Mouse (Mus musculus) MEL-GATA-1-ER (cell line): ENCODE data around the gene Tcf7l1.
"Not testable (repeated sequence)": the region's sequence is repeated elsewhere in the genome, so short reads cannot be mapped to it uniquely, and the experiment has no call there.

Experiments used
- DNase-seq: peaks from one replicate; pipeline ENCODE4 v3.0.0-alpha.2; 2012; ENCODE audit warnings: low read depth; ENCODE audit errors: extremely low read depth

Gene Tcf7l1

DNA sequence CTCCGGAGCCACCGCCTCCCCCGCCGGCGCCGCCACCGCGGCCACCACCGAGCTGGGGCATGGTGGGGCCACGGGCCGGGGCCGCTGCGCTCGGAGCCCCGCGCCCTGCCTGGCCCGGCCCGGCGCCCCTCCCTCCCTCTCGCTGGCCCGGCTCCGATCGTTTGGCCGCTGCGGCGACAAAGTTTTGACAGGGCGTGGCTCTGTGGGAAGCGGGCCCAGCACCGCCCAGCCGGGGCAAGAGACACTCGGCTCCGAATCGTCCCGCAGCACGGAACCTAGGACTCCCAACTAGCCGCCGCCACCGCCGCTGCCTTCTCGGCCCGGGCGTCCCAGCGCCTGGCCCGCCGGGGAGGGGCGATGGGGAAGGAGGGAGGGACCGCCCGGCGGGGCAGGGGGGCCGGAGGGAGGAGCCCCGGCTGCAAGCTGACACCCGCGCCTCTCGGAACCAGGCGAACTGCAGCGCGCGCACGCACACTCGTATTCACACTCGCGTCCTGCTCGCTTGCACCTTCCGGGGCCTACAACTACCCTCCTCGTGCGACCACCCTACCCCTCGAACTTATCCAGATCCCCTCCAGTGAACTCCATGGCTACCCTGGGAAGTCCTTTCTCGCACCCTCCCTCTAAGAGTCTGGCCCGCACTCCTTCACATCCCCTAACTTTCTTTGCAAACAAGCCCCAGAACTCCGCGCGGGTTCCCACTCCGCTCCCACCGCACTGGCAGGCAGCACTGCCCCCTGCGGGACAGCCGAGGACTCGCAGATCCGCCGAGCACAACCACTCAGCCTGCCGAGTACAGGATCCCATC is at the start of gene Tcf7l1:
TSS of gene Tcf7l1 (minus strand) at position 363 of the 808 bp plus-strand sequence.
- no peak for DNase-seq

DNA sequence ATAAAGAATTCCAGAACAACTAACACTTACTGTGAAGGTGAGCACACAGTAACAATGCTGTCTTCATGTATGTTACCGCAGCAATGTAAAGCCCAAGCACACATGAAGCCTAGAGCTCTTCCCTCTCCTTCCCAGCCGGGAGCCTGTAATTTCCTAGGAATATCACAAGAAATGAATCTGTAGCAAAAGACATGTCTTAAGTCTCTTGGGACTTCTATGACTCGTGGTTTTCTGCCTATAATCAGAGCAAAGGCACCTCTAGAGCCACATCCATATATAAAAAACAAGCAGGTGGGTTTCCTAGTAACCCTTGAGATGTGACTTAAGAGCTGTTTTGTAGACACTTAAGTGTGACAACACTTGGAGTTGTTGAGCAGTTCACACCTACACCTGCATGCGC is 48.7 kb upstream of the Tcf7l1 start:
- no peak for DNase-seq

DNA sequence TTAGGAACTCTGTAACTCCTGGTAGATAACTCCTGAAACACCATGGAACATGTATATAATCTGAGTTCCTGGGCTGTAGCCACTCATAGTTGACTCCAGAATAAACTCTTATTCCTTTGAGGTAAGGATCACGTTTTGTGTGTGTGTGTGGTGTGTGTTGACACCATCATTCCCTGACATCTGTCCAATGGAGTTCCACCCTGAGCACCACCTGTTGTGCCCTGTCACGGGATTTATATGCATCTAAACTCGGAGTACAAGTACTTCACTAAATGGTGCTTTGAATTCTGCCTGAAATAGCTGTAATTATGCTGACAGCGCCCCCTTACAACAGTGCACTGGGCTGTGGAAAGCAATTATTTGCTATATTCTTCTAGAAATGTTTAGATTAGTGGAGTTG is 45.5 kb upstream of the Tcf7l1 start:
- DNase-seq: no peak

DNA sequence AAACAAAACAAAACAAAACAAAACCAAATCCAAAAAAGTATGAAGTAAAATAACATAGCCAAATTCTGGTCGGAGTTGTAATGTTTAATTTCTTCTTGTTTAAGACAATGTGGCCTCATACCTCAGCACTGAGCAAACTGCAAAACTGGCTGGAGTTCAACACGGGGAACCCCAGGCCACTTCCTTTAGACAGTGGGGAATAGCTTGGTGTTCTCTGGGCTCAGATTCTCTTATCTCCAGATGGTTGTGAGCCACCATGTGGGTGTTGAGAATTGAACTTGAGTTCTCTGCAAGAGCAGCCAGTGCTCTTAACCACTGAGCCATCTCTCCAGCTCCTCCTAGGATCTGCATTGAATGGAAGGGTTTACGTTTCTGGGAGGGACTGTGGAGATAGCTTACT is 42.8 kb upstream of the Tcf7l1 start:
- no peak for DNase-seq

DNA sequence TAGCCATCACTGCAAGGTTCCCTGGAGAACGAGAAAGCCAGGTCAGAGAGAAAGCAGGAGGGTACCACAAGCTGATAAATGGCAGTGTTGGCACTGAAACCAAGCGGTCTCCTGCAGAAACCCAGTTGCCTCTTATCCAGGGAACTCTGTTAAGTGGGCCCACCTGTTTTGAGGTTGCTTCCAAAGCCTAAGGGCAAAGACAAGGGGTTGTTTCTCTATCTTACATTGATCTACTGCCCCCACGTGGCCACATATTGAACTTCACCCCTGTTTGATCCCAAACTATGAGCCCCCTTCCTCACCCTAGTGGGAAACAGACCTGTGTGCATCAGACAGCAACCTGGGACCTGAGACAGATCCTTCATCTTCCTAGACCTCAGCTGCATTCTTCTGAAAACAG is 42.2 kb upstream of the Tcf7l1 start:
- no peak for DNase-seq

DNA sequence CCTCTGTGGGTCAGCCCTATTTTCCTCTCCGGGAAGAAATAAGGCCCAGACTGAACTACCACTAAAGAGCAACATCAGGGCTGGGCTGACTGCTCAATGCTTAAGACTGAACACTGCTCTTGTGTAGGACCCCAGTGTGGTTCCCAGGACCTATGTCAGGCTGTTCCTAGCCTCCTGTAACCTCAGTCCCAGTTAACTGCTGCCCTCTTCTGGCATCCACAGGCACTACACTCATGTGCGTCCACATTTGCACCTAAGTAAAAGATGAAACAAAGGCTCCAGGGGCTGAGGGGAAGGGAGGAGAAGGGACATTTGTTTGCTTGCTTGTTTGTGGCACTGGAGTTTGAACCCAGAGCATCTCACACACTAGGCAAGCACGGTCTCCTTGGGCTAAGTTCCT is 39.8 kb upstream of the Tcf7l1 start:
- peak; percentile 32 for DNase-seq

DNA sequence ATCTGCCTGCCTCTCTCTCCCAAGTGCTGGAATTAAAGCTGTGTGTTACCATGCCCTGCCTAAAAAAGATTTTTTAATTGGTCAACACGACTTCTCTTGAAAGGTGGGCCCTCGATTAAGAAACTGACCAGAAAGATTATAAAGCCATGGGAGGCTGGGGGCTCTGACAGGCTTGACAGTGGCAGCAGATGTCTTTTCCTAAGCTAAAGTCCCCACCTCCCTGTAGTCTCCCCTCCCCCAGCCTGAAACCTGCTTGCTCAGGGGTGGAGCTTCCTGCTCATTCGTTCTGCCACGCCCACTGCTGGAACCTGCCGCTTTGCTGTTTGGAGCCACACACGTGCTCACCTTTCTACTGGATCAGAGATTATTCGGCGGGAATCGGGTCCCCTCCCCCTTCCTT is 39.0 kb upstream of the Tcf7l1 start:
- not testable (repeated sequence) for DNase-seq

DNA sequence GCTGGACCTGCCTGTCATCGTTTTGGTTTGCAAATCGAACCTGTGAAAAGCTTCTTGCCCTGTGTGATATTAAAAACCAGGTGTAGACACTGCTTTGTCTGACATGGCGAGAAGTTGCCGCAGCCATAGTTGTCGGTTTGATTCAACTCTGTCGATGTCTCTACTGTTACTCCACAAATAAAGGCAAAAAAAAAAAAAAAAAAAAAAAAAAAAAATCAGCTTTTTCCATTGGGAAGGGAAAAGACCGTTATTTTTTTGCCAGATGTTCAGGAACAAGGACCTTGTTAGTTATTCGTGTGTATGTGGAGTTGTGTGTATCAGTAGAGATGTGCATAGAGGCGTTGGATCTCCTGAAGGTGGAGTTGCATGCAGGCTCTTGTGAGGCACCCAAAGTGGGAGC is 36.7 kb upstream of the Tcf7l1 start:
- no peak for DNase-seq

DNA sequence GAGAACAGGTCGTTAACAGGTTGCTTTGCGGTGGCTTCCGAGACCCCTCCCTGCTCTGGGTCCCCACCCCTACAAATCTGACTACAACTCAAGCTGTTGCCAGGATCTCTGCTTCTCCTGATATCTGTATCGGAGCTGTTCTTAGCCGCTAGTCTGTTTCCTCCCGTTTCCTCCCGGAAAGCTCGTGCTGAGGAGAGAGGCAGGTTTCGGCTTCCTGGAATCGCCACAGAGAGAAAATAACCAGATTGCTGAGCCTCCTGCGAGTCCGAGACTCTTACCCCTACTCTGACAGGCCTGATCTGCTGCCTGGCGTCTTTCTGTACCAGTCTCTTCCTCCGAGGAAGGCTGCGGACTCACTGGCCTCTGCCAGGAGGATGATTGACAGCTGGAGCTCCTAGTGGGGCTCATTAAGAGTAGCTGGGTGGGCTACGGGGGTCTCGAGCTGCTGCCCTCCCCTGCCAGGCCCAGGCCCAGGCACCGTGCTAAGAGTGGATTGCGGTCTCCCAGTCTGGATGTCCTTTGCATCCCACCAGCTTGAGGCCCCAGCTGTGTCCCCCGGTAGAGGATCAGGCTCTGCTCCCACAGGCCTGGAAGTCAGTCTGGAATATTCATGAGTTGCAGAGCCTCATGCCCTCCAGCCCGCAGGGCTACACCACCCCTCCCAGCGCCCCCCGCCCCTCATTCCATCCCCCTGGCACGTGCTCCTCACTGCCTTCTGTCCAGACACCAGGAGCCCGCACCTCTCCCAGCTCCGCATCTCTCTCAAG is 36.1 kb upstream of the Tcf7l1 start:
- no peak for DNase-seq

DNA sequence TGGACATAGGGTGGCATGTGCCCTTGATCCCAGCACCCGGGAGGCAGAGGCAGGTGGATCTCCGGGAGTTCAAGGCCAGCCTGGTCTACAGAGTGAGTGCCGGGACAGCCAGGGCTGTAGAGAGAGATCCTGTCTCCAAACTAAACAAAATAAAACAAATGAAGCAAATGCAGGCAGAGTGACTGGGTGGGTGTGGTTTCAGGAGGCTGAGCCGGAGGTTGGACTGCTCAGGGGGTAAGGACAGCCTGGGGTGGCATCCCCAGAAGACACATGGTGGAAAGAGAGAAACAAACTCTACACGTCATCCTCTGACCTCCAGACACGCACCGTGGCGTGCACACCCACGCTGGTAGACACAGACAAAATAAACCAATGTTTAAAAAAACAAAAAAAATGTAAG is 24.4 kb upstream of the Tcf7l1 start:
- DNase-seq: no peak

DNA sequence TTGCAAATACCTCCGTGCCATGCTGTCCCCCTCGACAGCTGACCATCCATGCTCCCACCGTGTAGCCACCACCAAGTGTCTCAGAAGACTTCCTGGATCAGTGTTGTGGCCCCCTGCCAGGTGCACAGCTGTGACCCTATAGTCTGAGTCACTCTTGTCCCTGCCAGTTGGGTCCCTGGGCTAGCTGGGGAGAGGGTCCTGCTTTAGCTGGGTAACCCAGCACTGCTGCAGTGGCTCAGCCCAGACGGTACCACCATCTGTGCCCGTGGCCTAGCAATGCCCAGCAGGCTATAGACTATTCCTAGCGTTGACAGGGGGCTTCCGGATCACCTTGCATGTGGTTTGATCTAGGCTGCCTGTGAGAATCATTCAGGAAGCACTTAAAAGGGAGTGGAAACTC is 21.2 kb upstream of the Tcf7l1 start:
- DNase-seq: no peak

DNA sequence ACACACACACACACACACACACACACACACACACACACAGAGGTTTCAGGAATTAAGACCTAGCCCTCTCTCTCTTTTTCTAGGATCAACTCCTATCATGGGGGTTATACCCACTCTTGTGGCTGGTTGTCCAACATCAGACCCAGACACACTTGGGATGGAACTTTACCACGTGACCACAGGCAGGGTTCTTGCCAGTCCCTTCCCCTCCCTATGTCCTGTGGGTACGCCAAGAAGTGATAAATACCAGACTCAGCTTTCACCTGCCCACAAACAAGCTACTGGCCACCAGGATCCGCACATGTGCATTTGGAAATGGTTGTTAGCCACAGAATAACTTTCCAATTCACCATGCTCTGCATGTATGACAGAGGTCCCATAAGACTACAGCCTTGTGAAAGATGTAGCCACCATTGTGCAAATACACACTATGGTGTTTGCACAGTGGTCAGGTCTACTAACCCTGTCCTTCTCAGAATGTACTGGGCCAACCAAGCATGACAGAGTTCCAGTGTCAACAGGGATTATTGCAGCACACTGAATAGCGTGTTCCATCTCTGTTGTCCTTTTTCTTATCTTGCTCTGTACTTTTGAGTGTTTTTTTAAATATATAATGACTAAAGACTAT is 20.6 kb upstream of the Tcf7l1 start:
- no peak for DNase-seq

DNA sequence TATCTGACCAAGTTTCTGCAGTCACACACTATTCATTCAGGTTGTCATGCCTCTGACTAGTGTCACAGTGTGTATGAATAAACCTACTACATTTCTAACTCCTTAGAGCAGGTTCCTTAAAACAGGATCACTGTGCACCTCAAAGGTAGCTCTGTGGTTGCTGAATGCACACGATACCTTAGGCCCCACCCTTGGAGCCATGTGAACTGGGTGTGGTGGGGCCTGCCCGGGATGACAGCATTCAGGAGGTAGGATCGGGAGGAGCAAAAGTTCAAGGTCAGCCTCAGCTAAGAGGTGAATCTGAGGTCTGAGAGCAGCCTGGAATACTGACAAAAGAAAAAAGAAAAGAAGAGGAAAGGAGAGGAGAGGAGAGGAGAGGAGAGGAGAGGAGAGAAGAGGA is 19.3 kb upstream of the Tcf7l1 start:
- no peak for DNase-seq

DNA sequence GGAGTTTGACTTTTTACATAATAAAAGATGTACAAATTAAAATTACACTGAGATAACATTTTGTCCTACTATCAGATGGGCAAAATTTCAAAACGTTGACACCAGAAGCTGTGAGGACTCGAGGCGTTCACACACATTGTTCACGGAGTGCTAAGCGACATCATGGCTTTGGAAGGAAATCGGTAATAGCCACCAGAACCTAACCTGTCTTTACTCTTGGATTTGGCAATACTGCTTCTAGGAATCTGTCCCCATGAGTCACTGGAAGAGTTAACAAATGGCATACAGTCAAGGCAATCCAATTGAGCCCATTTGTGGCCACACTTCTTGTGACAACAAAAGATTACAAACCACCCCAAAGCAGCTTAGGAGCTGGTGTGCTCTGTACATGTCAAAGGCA is 14.6 kb upstream of the Tcf7l1 start:
- DNase-seq: no peak

DNA sequence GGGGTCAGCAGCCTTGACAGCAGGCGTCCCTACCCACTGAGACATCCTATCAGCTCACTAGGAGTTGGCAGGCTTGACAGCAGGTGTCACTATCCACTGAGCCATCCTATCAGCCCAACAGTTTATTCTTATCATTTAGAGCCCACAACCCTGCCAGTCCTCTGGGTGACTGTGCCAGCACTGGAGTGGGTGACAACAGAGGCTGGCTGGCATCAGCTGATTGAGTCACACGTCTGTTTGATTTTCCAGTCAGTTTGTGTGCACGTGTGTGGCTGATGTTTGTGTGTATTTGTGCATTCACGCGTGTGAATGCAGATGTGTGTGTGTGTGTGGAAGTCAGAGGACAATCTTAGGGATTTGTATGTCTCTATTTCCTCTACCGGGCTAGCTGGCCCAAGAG is 13.1 kb upstream of the Tcf7l1 start:
- DNase-seq: no peak

DNA sequence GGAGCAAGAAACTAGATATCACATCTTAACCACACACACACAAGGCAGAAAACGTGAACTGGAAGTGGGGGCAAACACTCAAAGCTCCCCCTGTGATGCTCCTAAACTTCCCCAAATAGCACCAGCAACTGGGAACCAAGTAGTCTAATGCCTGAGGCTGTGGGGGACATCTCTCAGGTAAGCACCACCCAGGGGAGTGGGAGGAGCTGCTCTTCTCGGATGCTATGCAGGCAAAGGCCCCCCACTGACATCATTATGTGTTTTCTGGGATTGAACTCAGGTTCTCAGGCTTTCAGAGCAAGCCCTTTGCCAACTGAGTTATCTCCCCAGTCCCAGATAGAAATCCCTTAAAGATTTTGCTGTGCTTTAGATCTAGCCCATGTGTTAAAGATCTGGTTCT is 11.6 kb upstream of the Tcf7l1 start:
- DNase-seq: no peak

DNA sequence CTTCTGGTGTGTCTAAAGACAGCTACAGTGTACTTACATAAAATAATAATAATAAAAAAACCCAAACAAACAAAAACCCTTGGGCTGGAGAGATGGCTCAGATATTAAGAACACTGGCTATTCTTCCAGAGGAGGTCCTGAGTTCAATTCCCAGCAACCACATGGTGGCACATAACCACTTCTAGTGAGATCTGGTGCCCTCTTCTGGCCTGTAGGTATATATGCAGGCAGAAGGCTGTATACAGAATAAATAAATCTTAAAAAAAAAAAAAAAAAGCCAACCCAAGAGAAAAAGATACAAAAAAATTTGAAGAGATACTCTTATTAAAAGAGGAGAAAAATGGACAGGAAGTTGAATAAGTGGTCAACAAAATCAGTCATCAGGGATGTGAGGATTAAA is 8.7 kb upstream of the Tcf7l1 start:
- DNase-seq: no peak

DNA sequence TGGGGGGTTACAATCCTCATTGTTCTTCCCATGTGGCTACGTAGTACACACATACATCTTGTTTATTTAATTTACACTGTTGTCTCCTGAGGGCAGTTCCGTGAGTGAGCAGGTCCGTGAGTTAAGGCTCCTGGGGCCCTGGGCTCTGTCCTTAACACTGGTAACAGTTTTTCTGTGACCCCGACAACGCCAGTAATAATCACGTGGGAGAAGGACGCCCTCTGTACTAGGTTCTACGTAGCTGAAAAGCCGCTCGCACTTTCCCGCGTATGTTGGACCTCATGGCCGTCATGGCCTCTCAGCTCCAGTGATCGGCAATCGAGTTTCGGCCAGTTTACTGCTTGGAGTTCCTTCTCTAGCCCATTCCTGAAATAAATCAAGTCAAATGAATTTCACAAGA is 6.4 kb upstream of the Tcf7l1 start:
- no peak for DNase-seq

DNA sequence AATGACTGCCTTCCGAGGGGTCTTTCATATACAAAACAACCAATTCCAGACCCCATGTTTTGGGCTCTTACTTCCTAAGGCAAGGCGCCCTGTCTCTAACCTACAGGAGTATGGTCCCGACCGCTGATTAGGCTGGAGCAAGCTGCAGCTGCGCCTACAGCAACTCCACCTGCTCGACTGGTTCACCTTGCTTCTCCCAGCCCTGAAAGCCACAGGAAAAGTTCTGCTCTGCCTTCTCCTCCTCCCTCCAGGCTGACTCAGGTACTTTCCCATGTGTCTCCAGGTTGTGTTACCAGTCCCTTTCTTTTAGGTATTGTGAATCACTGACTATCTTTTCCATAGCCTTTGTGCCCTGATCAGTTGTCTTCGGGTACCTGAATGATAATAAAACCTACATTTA is 5.8 kb upstream of the Tcf7l1 start:
- no peak for DNase-seq

DNA sequence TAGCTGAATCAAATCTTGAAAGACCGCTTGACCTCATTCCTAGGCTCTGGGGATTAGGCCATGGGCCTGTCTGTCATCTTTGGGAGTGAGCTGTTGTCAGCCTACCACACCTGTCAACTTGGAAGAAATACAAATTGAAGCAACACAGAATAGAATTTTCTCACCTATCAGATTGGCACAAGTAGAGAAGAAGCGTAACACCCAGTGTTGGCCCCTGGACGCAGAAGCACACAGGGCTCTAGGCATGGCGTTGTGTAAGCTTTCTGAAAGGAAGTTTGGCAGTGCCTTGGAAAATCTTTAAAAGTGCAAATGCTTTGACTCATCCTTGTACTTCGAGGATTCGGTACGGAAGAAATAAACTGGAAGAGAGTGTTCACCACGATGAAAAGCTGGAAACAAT is 3.6 kb upstream of the Tcf7l1 start:
- DNase-seq: no peak

DNA sequence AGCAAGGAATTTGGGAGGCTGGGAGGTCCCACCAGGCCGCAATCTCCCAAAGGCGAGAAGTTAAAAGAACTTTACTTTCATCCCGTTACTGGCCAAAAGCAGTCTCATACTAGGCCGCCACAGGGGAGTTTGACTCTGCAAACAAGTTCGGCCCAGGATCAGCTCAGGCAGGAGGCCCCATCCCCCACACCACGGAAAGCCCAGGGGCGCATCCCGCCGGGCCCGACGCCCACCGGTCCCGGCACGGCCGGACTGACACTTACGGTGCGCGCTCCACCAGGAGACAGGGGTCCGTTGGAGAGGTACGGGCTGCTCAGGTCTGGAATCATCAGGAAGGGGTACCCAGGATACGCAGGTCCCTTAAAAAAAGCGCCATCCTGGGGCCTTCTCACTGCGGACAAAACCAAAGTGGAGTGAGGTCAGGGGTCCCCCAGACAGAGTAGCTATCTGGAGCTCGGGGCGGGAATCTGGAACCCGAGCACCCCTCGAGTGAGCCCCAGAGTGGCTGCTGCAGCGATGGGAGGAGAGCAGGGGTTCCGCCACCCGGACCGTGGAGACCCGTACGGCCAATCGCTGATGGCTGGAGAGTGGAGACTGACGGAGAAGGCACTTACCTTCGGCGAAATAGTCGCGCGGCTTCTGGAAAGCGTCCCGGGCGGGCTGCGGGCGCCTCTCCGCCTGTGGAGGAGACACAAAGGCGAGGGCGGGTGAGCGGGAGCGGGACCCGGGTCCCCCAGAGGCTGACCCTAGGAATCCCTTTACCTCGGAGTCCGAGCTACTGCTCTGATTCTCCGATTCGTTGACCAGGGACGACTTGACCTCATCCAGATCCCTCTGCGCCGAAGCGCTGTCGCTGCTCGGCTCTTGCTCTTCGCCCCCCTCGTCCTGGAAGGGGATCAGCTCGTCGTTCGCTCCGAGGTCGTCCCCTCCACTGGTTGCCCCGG is 834 bp downstream of the Tcf7l1 start:
- no peak for DNase-seq
